ENCODE assay signal across 8 mouse cellular contexts in the genomic region with DNA sequence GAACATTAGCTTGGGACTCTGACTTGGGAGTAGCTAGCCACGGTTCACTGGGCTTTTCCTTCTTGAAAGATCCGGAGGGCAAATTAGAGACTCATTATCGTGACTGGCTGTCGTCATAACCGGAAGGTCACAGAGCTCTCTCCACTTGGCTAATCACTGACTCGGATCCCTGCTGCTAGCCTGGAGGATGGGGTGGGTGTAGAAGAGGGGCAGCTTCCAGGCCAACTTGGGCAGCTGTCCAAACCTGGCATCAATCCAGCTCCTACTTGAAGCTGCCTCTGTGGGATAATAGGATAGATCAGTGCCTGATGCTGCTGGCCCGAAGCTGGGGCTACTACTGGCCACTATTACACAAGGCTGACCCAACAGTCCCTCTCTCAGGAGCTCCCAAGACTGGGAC. TPM values are rescaled to one million over a fixed set of nuclear protein-coding genes. Genes with fewer than 3 reads are reported as not detected.
DNase-seq lines count a peak whose midpoint lies in the region; ATAC-seq lines count a peak whose summit lies in the region.

No protein-coding gene starts in this region.

- intact Hi-C loops in gastrocnemius, postnatal 36 days (cut with DNase I): no loop called here

- no peaks in the 10 kb centered on the region for H3K36me3 ChIP-seq in forebrain, embryonic 14.5 days (ENCODE audit: control insufficient read depth, insufficient read depth, low read length)
- H3K36me3 ChIP-seq in forebrain, embryonic 12.5 days (replicated peaks): no peaks in the 10 kb centered on the region
- H3K36me3 ChIP-seq in kidney, embryonic 15.5 days: no peaks in the 10 kb centered on the region

- no peaks in the 10 kb centered on the region for H3K27me3 ChIP-seq in forebrain, embryonic 14.5 days (replicated peaks; ENCODE audit: control insufficient read depth, insufficient read depth, low read length)
- no peaks in the 10 kb centered on the region for H3K27me3 ChIP-seq in forebrain, embryonic 12.5 days
- peaks cover 20% of the 10 kb centered on the region; the same call in 1 of the 2 replicates for H3K27me3 ChIP-seq in kidney, embryonic 15.5 days

- no peak for ATAC-seq in forebrain, embryonic 14.5 days
- ATAC-seq in forebrain, embryonic 12.5 days (ENCODE audit: low FRiP score): no peak
- peak; percentile 89 for ATAC-seq in kidney, embryonic 15.5 days (replicated peaks; ENCODE audit: low FRiP score)
- no peak for ATAC-seq in megakaryocyte progenitor cell, adult 5-6 weeks (replicated peaks; ENCODE audit: poor library complexity)

- H3K9me3 ChIP-seq in forebrain, embryonic 14.5 days (replicated peaks; ENCODE audit: control insufficient read depth, low read length): no peaks in the 10 kb centered on the region
- 0 out of 2 replicates have a peak, but pooled peaks cover 6% of the 10 kb centered on the region for H3K9me3 ChIP-seq in forebrain, embryonic 12.5 days
- H3K9me3 ChIP-seq in kidney, embryonic 15.5 days (replicated peaks): no peaks in the 10 kb centered on the region

- peak; percentile 27 for DNase-seq in forebrain, embryonic 14.5 days (ENCODE audit: low spot score)
- DNase-seq in adrenal gland, adult (ENCODE audit: inconsistent age in 2 of 2, low spot score in 1 of 2): peak; percentile 61 to 84
- DNase-seq in gastrocnemius, postnatal 36 days: peak; percentile 51 to 61
- peak; percentile 64 for DNase-seq in ovary, postnatal 36 days (ENCODE audit: low spot score)
- no peak for DNase-seq in natural killer cell, adult 2 months (ENCODE audit: low spot score in 2 of 2)

- WGBS in forebrain, embryonic 14.5 days: 44% methylated on average over 7 of the region's 7 CpGs
- 60% methylated on average over 7 of the region's 7 CpGs for WGBS in forebrain, embryonic 12.5 days
- WGBS in kidney, embryonic 15.5 days: 24% methylated on average over 7 of the region's 7 CpGs

- no peak overlapping the region for H3K9ac ChIP-seq in forebrain, embryonic 14.5 days (ENCODE audit: low read length)
- H3K9ac ChIP-seq in forebrain, embryonic 12.5 days: no peak overlapping the region
- no peak overlapping the region for H3K9ac ChIP-seq in kidney, embryonic 15.5 days

- no peak overlapping the region for H3K4me2 ChIP-seq in forebrain, embryonic 14.5 days (ENCODE audit: low read length)
- no peak overlapping the region for H3K4me2 ChIP-seq in forebrain, embryonic 12.5 days
- H3K4me2 ChIP-seq in kidney, embryonic 15.5 days: no peak overlapping the region

- H3K4me3 ChIP-seq in forebrain, embryonic 14.5 days (ENCODE audit: low read depth, low read length): no peak overlapping the region
- H3K4me3 ChIP-seq in forebrain, embryonic 12.5 days (replicated peaks): no peak overlapping the region
- H3K4me3 ChIP-seq in kidney, embryonic 15.5 days (replicated peaks): no peak overlapping the region

- H3K27ac ChIP-seq in forebrain, embryonic 14.5 days (ENCODE audit: low read depth, low read length): no peak overlapping the region
- no peak overlapping the region for H3K27ac ChIP-seq in forebrain, embryonic 12.5 days
- H3K27ac ChIP-seq in kidney, embryonic 15.5 days: no peak overlapping the region

- H3K4me1 ChIP-seq in forebrain, embryonic 14.5 days (ENCODE audit: control insufficient read depth, insufficient read depth, low read length): no peaks in the 10 kb centered on the region
- no peaks in the 10 kb centered on the region for H3K4me1 ChIP-seq in forebrain, embryonic 12.5 days
- peaks cover 8% of the 10 kb centered on the region; the same call in 1 of the 2 replicates for H3K4me1 ChIP-seq in kidney, embryonic 15.5 days

RNA-seq across cellular contexts. Expression of a gene that starts 16.5 kb away (rescaled TPM):
- polyA plus RNA-seq in forebrain, embryonic 14.5 days (2014; fragmentation: Nextera tagmentation; extraction: Ambion mirVana): 77.3 and 98.6 TPM in 2 replicates
- 65.0 and 65.5 TPM in 2 replicates for polyA plus RNA-seq in forebrain, embryonic 12.5 days (2016; fragmentation: Nextera tagmentation; extraction: Ambion mirVana)
- total RNA-seq in gastrocnemius, postnatal 36 days (2021): under 1 TPM; 0.37 to 0.56 TPM
- polyA plus RNA-seq in kidney, embryonic 15.5 days (2015; fragmentation: Nextera tagmentation; extraction: Ambion mirVana): 30.2 and 30.8 TPM in 2 replicates
- 0.05 and 0.07 TPM in 2 replicates for total RNA-seq in megakaryocyte progenitor cell, adult 5-6 weeks (2015)
- 0.07 and 0.08 TPM in 2 replicates for total RNA-seq in megakaryocyte progenitor cell, adult 5-6 weeks (2017)

RNA-seq across cellular contexts. Expression of a gene that starts 30.4 kb away (rescaled TPM):
- polyA plus RNA-seq in forebrain, embryonic 14.5 days (2014; fragmentation: Nextera tagmentation; extraction: Ambion mirVana): 6.0 and 8.4 TPM in 2 replicates
- 9.7 and 11.5 TPM in 2 replicates for polyA plus RNA-seq in forebrain, embryonic 12.5 days (2016; fragmentation: Nextera tagmentation; extraction: Ambion mirVana)
- 10 to 100 TPM; 12.5 to 20.2 TPM for total RNA-seq in gastrocnemius, postnatal 36 days (2021)
- 6.7 and 7.1 TPM in 2 replicates for polyA plus RNA-seq in kidney, embryonic 15.5 days (2015; fragmentation: Nextera tagmentation; extraction: Ambion mirVana)
- 29.9 and 30.6 TPM in 2 replicates for total RNA-seq in megakaryocyte progenitor cell, adult 5-6 weeks (2015)
- 21.7 and 24.9 TPM in 2 replicates for total RNA-seq in megakaryocyte progenitor cell, adult 5-6 weeks (2017)

RNA-seq across cellular contexts. Expression of a gene that starts 40.9 kb away (rescaled TPM):
- not detected in 2 replicates for polyA plus RNA-seq in forebrain, embryonic 14.5 days (2014; fragmentation: Nextera tagmentation; extraction: Ambion mirVana)
- not detected in 2 replicates for polyA plus RNA-seq in forebrain, embryonic 12.5 days (2016; fragmentation: Nextera tagmentation; extraction: Ambion mirVana)
- not detected for total RNA-seq in gastrocnemius, postnatal 36 days (2021)
- not detected in 2 replicates for polyA plus RNA-seq in kidney, embryonic 15.5 days (2015; fragmentation: Nextera tagmentation; extraction: Ambion mirVana)
- total RNA-seq in megakaryocyte progenitor cell, adult 5-6 weeks (2015): not detected in 2 replicates
- total RNA-seq in megakaryocyte progenitor cell, adult 5-6 weeks (2017): not detected in 2 replicates

Comparison
In these comparisons a context has a peak if more than half of its experiments do, and no peak if none do; other contexts are left out.
1. DNase-seq: peak in forebrain, embryonic 14.5 days (single experiment), adrenal gland, adult (2 of 2), gastrocnemius, postnatal 36 days (2 of 2) and ovary, postnatal 36 days (single experiment); none in natural killer cell, adult 2 months (0 of 2).